Mouse (Mus musculus) liver, embryonic 16.5 days (tissue): Measurements from ENCODE around the gene Stxbp4. TPM values are rescaled to one million over a fixed set of nuclear protein-coding genes. Genes with fewer than 3 reads are reported as not detected.

ENCODE experiments used
- ATAC-seq: fragments of 200-750 bp; cut with Nextera tagmentation; 2 replicates; pipeline ENCODE4 v1.8.0; 2017; ENCODE audit warnings: low read depth, mild to moderate bottlenecking, moderate number of reproducible peaks, moderate library complexity
- H3K27ac ChIP-seq: fragments of 300-500 bp; sonication (generic); 2 replicates; pipeline ENCODE4 v1.5.1; 2014; ENCODE audit warnings: mild to moderate bottlenecking, low read length
- H3K27me3 ChIP-seq: fragments of 300-500 bp; sonication (generic); 2 replicates; pipeline ENCODE4 v1.6.1; 2014; ENCODE audit warnings: low read depth, low read length, mixed read lengths; ENCODE audit not compliant: control insufficient read depth, insufficient read depth
- H3K36me3 ChIP-seq: fragments of 300-500 bp; sonication (generic); 2 replicates; pipeline ENCODE4 v1.6.1; 2014; ENCODE audit warnings: mild to moderate bottlenecking; ENCODE audit not compliant: control insufficient read depth, insufficient read depth
- H3K4me1 ChIP-seq: fragments of 300-500 bp; sonication (generic); 2 replicates; pipeline ENCODE4 v1.6.1; 2014; ENCODE audit warnings: low read depth, low read length, mixed read lengths; ENCODE audit not compliant: control insufficient read depth
- H3K4me2 ChIP-seq: fragments of 300-500 bp; sonication (generic); 2 replicates; pipeline ENCODE4 v1.6.1; 2014; ENCODE audit warnings: low read depth, low read length, mixed read lengths
- H3K4me3 ChIP-seq: fragments of 300-500 bp; sonication (generic); 2 replicates; pipeline ENCODE4 v1.5.1; 2014; ENCODE audit warnings: low read depth, mild to moderate bottlenecking, low read length
- H3K9ac ChIP-seq: fragments of 300-500 bp; sonication (generic); 2 replicates; pipeline ENCODE4 v1.6.1; 2014; ENCODE audit warnings: low read depth, low read length
- H3K9me3 ChIP-seq: fragments of 300-500 bp; sonication (generic); replicated peaks from 2 replicates; pipeline ENCODE4 v1.6.1; 2016; ENCODE audit warnings: low read length; ENCODE audit not compliant: control insufficient read depth
- WGBS: fragments of 180-500 bp; shearing (Covaris S2); extraction: QIAGEN DNeasy Blood & Tissue Kit; methylation state at CpG from one replicate; pipeline ENCODE4 v1.1.7; 2014; ENCODE audit not compliant: insufficient replicate concordance; 5-methylcytosine and 5-hydroxymethylcytosine counted together
- polyA plus RNA-seq: library from polyadenylated mRNA; unstranded; fragments of >200 nt; fragmentation: Nextera tagmentation; extraction: Ambion mirVana; gene quantifications from 2 replicates; pipeline ENCODE4 v1.2.1, GENCODE M21; 2015

Gene Stxbp4
- polyA plus RNA-seq, 1 experiment from 2014 or later: 6.0 TPM

- H3K4me1 ChIP-seq: no peaks in the 10 kb centered on the region
- no peak overlapping the region for H3K9ac ChIP-seq
- H3K36me3 ChIP-seq: no peaks in the 10 kb centered on the region
- WGBS: 58% methylated on average over 1 of the region's 1 CpGs
- no peak for ATAC-seq
- H3K4me2 ChIP-seq: no peak overlapping the region
- no peak overlapping the region for H3K4me3 ChIP-seq
- H3K27me3 ChIP-seq: no peaks in the 10 kb centered on the region
- H3K27ac ChIP-seq: no peak overlapping the region
- no peaks in the 10 kb centered on the region for H3K9me3 ChIP-seq
Measured at GRCm38 (mm10) chr11:90590996-90591395, 46.9 kb downstream of the Stxbp4 start.

- Histone ChIP-seq H3K27ac (no peak overlapping the region), H3K27me3 (no peaks in the 10 kb centered on the region), H3K4me3 (no peak overlapping the region), H3K36me3 (no peaks in the 10 kb centered on the region), H3K9me3 (no peaks in the 10 kb centered on the region), H3K4me1 (no peaks in the 10 kb centered on the region), H3K9ac (no peak overlapping the region), H3K4me2 (no peak overlapping the region)
- 33% methylated on average over 8 of the region's 8 CpGs for WGBS
- ATAC-seq: no peak
Measured at GRCm38 (mm10) chr11:90586203-90586602, 51.7 kb downstream of the Stxbp4 start.

GRCm38 (mm10) chr11:90585754-90586153 lies 52.1 kb downstream of the Stxbp4 start:
- Histone ChIP-seq H3K4me2 (no peak overlapping the region), H3K4me1 (no peaks in the 10 kb centered on the region), H3K4me3 (no peak overlapping the region), H3K9ac (no peak overlapping the region), H3K27me3 (no peaks in the 10 kb centered on the region), H3K9me3 (no peaks in the 10 kb centered on the region), H3K36me3 (no peaks in the 10 kb centered on the region), H3K27ac (no peak overlapping the region)
- 55% methylated on average over 2 of the region's 2 CpGs for WGBS
- ATAC-seq: no peak

GRCm38 (mm10) chr11:90577057-90577780 lies 60.7 kb downstream of the Stxbp4 start:
- Histone ChIP-seq H3K4me1 (no peaks in the 10 kb centered on the region), H3K27ac (no peak overlapping the region), H3K4me2 (no peak overlapping the region), H3K27me3 (no peaks in the 10 kb centered on the region), H3K4me3 (no peak overlapping the region), H3K36me3 (no peaks in the 10 kb centered on the region), H3K9me3 (no peaks in the 10 kb centered on the region), H3K9ac (no peak overlapping the region)
- WGBS: 86% methylated on average over 7 of the region's 7 CpGs
- ATAC-seq: no peak

GRCm38 (mm10) chr11:90576282-90576972 lies 61.5 kb downstream of the Stxbp4 start:
- H3K9ac ChIP-seq: no peak overlapping the region
- no peak overlapping the region for H3K27ac ChIP-seq
- H3K36me3 ChIP-seq: no peaks in the 10 kb centered on the region
- 56% methylated on average over 8 of the region's 8 CpGs for WGBS
- no peak overlapping the region for H3K4me2 ChIP-seq
- H3K4me1 ChIP-seq: no peaks in the 10 kb centered on the region
- no peak for ATAC-seq
- H3K27me3 ChIP-seq: no peaks in the 10 kb centered on the region
- no peak overlapping the region for H3K4me3 ChIP-seq
- H3K9me3 ChIP-seq: no peaks in the 10 kb centered on the region

- Histone ChIP-seq H3K36me3 (no peaks in the 10 kb centered on the region), H3K4me1 (no peaks in the 10 kb centered on the region), H3K9me3 (no peaks in the 10 kb centered on the region), H3K27me3 (no peaks in the 10 kb centered on the region), H3K27ac (no peak overlapping the region), H3K9ac (no peak overlapping the region), H3K4me3 (no peak overlapping the region), H3K4me2 (no peak overlapping the region)
- 87% methylated on average over 7 of the region's 7 CpGs for WGBS
- ATAC-seq: no peak
Measured at GRCm38 (mm10) chr11:90575491-90576048, 62.3 kb downstream of the Stxbp4 start.

GRCm38 (mm10) chr11:90570646-90571259 lies 67.1 kb downstream of the Stxbp4 start:
- Histone ChIP-seq H3K27me3 (no peaks in the 10 kb centered on the region), H3K4me3 (no peak overlapping the region), H3K4me2 (no peak overlapping the region), H3K9ac (no peak overlapping the region), H3K9me3 (no peaks in the 10 kb centered on the region), H3K4me1 (no peaks in the 10 kb centered on the region), H3K36me3 (no peaks in the 10 kb centered on the region), H3K27ac (no peak overlapping the region)
- 59% methylated on average over 2 of the region's 2 CpGs for WGBS
- ATAC-seq: no peak

GRCm38 (mm10) chr11:90558359-90559047 lies 79.4 kb downstream of the Stxbp4 start:
- no peak overlapping the region for H3K27ac ChIP-seq
- H3K36me3 ChIP-seq: no peaks in the 10 kb centered on the region
- H3K4me2 ChIP-seq: no peak overlapping the region
- no peak for ATAC-seq
- WGBS: 12% methylated on average over 9 of the region's 9 CpGs
- H3K27me3 ChIP-seq: no peaks in the 10 kb centered on the region
- no peaks in the 10 kb centered on the region for H3K4me1 ChIP-seq
- no peak overlapping the region for H3K4me3 ChIP-seq
- H3K9me3 ChIP-seq: no peaks in the 10 kb centered on the region
- no peak overlapping the region for H3K9ac ChIP-seq
